Mouse (Mus musculus): ENCODE results near the gene Mllt10.

The Mllt10 gene

GRCm38 (mm10) chr2:18034371-18035250, 20.4 kb upstream of the Mllt10 start:
- peak in 1 of 2 experiments; percentile 11 for DNase-seq

GRCm38 (mm10) chr2:18037491-18037890, 17.5 kb upstream of the Mllt10 start, which contains the start of gene A930004D18Rik:
A930004D18Rik (minus strand) TSS chr2:18037737.
- no peak for DNase-seq

- DNase-seq, result peak in 1 of 2 experiments; percentile 21
Measured at GRCm38 (mm10) chr2:18038141-18038752, 16.8 kb upstream of the Mllt10 start.

GRCm38 (mm10) chr2:18038895-18039371, 16.1 kb upstream of the Mllt10 start:
- peak; percentile 39 to 49 for DNase-seq

GRCm38 (mm10) chr2:18039566-18040290, 15.3 kb upstream of the Mllt10 start:
- peak; percentile 77 to 81 for DNase-seq

- peak; percentile 56 to 69 for DNase-seq
Measured at GRCm38 (mm10) chr2:18040347-18041160, 14.5 kb upstream of the Mllt10 start.

- DNase-seq, result peak; percentile 80 to 84
Measured at GRCm38 (mm10) chr2:18041199-18041885, 13.7 kb upstream of the Mllt10 start.

GRCm38 (mm10) chr2:18045143-18045780, 9.8 kb upstream of the Mllt10 start:
- DNase-seq, result peak in 1 of 2 experiments; percentile 36

- DNase-seq, result peak in 1 of 2 experiments; percentile 45
Measured at GRCm38 (mm10) chr2:18045781-18046181, 9.3 kb upstream of the Mllt10 start.

GRCm38 (mm10) chr2:18046186-18046585, 8.9 kb upstream of the Mllt10 start:
- no peak for DNase-seq

GRCm38 (mm10) chr2:18046758-18047645, 8.0 kb upstream of the Mllt10 start:
- peak; percentile 82 to 85 for DNase-seq

GRCm38 (mm10) chr2:18047646-18048452, 7.2 kb upstream of the Mllt10 start:
- peak; percentile 89 to 90 for DNase-seq

- DNase-seq, result peak; percentile 63 to 72
Measured at GRCm38 (mm10) chr2:18048453-18049075, 6.5 kb upstream of the Mllt10 start, which contains the start of gene Skida1. Skida1 (minus strand) TSS chr2:18049051.

GRCm38 (mm10) chr2:18049279-18049821, 5.7 kb upstream of the Mllt10 start:
- peak; percentile 31 to 49 for DNase-seq

- DNase-seq, result no peak
Measured at GRCm38 (mm10) chr2:18050018-18050417, 5.0 kb upstream of the Mllt10 start.

- DNase-seq, result peak in 1 of 2 experiments; percentile 49
Measured at GRCm38 (mm10) chr2:18050541-18050985, 4.5 kb upstream of the Mllt10 start.

GRCm38 (mm10) chr2:18051026-18051830, 3.8 kb upstream of the Mllt10 start:
- DNase-seq, result peak in 1 of 2 experiments; percentile 29

Data from cerebellum, postnatal 10 days (tissue).